Mouse (Mus musculus) lung, adult 18-20 months (tissue): ENCODE data around the gene Zdhhc16.
A peak's percentile ranks its signal among the peaks of the same experiment; 100 is the strongest.

ENCODE experiments used
- DNase-seq, 2 experiments: peaks; one replicate each; pipeline ENCODE4 v3.0.0; 2022; ENCODE audit warnings: mixed read lengths in 2 of 2

Zdhhc16 gene

DNA sequence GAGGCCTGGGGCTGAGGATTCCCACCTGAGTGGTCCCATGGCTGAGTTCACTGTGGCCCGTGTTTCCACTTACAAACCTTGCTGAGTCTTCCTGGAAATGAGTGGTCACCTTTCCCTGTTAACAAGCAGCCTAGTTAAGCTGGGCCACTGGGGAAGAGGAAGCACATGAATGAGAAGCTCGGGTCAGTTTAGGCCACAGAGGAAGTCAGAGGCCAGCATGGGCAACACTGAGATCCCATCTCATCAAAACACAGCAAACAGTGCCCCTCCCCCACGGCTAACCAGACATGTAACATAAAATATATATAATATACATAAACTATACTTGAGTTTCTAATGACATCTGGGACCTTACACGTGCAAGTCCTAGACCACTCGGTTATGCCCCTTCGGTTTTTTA, 56.5 kb downstream of the Zdhhc16 start:
- no peak for DNase-seq

GRCm38 (mm10) chr19:41991926-41992477, 58.7 kb downstream of the Zdhhc16 start:
- DNase-seq = no peak

GRCm38 (mm10) chr19:41992971-41993370, 59.7 kb downstream of the Zdhhc16 start:
- no peak for DNase-seq

DNA sequence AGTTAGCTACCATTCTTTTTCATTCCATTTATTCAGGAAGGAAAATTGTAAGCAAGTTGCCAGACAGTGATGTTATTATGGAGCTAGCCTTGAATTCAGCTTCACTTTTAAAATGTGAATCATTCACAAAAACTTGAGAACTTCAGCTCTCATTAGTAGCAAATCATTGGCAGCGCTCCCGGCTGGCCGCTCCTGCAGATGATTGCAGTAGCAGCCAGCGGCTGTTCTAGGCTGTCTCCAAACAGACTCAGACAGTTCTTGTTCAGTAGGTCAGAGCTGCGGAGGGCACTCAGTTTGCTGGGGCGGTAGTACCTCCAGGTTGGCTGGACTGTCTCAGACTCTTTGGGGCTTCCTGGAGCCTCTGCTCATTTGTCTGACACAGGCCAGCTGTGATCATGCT, 60.2 kb downstream of the Zdhhc16 start:
- peak; percentile 65 to 68 for DNase-seq
